Mouse (Mus musculus) heart, embryonic 12.5 days (tissue): ENCODE results near the gene Gpc2. TPM values are rescaled to one million over a fixed set of nuclear protein-coding genes. Genes with fewer than 3 reads are reported as not detected.

Experiments
- ATAC-seq: fragments of 200-750 bp; cut with Nextera tagmentation; 2 replicates; pipeline ENCODE4 v1.8.0; 2017; ENCODE audit warnings: moderate TSS enrichment, moderate library complexity; ENCODE audit not compliant: insufficient number of reproducible peaks, low FRiP score
- H3K27ac ChIP-seq: fragments of 300-500 bp; sonication (generic); 2 replicates; pipeline ENCODE4 v1.5.1; 2016; ENCODE audit warnings: mild to moderate bottlenecking, moderate library complexity; ENCODE audit not compliant: poor library complexity, severe bottlenecking
- H3K27me3 ChIP-seq: fragments of 300-500 bp; sonication (generic); replicated peaks from 2 replicates; pipeline ENCODE4 v1.6.1; 2016; ENCODE audit warnings: mild to moderate bottlenecking, moderate library complexity
- H3K36me3 ChIP-seq: fragments of 300-500 bp; sonication (generic); 2 replicates; pipeline ENCODE4 v1.6.1; 2016; ENCODE audit warnings: mild to moderate bottlenecking, moderate library complexity
- H3K4me1 ChIP-seq: fragments of 300-500 bp; sonication (generic); replicated peaks from 2 replicates; pipeline ENCODE4 v1.6.1; 2016; ENCODE audit warnings: mild to moderate bottlenecking
- H3K4me2 ChIP-seq: fragments of 300-500 bp; sonication (generic); 2 replicates; pipeline ENCODE4 v1.6.1; 2016; ENCODE audit warnings: mild to moderate bottlenecking, moderate library complexity
- H3K4me3 ChIP-seq: fragments of 300-500 bp; sonication (generic); 2 replicates; pipeline ENCODE4 v1.5.1; 2016; ENCODE audit warnings: mild to moderate bottlenecking
- H3K9ac ChIP-seq: fragments of 300-500 bp; sonication (generic); 2 replicates; pipeline ENCODE4 v1.6.1; 2016; ENCODE audit warnings: mild to moderate bottlenecking, moderate library complexity
- H3K9me3 ChIP-seq: fragments of 300-500 bp; sonication (generic); replicated peaks from 2 replicates; pipeline ENCODE4 v1.6.1; 2016; ENCODE audit warnings: mild to moderate bottlenecking, moderate library complexity
- WGBS: fragments of 180-500 bp; shearing (Covaris S2); methylation state at CpG from one replicate; pipeline ENCODE4 v1.1.7; 2016; 5-methylcytosine and 5-hydroxymethylcytosine counted together
- polyA plus RNA-seq: library from polyadenylated mRNA; unstranded; fragments of >200 nt; fragmentation: Nextera tagmentation; extraction: Ambion mirVana; gene quantifications from 2 replicates; pipeline ENCODE4 v1.2.1, GENCODE M21; 2016

Gene Gpc2
- 13.1 and 15.1 TPM in 2 replicates for polyA plus RNA-seq

DNA sequence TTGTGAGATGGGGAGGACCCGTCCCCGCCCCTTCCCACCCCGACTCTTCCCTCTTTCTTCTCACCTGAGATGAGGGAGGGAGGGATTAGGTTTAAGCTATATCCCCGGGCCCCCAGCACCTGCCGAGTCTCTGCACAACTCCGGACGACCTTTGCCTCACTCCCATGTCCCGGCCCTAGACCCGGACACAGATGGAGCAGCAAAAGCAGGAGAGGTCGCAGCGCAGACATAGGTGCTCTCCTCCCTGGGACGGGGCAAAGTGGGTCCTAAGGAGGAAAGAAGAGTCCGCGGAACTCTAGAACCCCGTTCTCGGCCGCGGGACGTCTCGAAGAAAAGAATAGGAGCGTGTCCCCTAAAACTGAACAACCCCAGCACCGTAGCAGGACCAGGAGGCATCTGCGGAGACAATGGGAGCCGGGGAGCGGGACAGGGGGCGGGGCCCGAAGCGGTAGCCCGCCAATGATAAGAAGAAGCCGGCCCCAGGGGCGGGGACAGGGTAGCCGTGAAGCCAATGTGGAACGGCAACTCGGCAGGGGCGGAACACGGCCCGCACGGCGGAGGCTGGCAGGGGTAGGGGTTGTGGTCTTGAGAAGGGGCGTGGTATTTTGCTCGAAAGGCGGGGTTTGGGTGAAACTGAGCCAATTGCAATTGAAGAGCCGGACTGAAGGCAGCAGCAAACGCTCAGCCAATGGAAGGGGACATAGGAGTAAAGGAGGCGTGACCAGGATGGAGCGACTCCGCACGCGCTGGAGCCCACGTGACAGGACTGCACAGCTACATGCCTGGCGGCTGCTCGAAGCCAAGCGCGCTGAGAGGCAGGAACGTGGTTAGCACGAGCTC is at the start of gene Gpc2, which contains the start of the genes Gm43720 and Stag3:
Gene Gpc2 (minus strand): TSS at position 421 of the 840 bp plus-strand sequence.
Gene Gm43720 (minus strand): TSS at position 374 of the 840 bp plus-strand sequence.
Gene Stag3 (plus strand): TSS at position 656 of the 840 bp plus-strand sequence.
- H3K27me3 ChIP-seq = peaks cover 4% of the 10 kb centered on the region
- peak within 1 kb of the TSS; percentile 67 for H3K4me3 ChIP-seq
- peaks cover 17% of the 10 kb centered on the region for H3K4me1 ChIP-seq
- H3K4me2 ChIP-seq = peak within 1 kb of the TSS; percentile 80
- peak within 1 kb of the TSS; percentile 75 for H3K9ac ChIP-seq
- peak; percentile 98 for ATAC-seq
- H3K36me3 ChIP-seq = peaks cover 12% of the 10 kb centered on the region
- H3K27ac ChIP-seq = no peak within 1 kb of the TSS
- peaks cover 7% of the 10 kb centered on the region; the same call in 1 of the 2 replicates for H3K9me3 ChIP-seq
- WGBS = under 1% methylated on average over 56 of the region's 56 CpGs

DNA sequence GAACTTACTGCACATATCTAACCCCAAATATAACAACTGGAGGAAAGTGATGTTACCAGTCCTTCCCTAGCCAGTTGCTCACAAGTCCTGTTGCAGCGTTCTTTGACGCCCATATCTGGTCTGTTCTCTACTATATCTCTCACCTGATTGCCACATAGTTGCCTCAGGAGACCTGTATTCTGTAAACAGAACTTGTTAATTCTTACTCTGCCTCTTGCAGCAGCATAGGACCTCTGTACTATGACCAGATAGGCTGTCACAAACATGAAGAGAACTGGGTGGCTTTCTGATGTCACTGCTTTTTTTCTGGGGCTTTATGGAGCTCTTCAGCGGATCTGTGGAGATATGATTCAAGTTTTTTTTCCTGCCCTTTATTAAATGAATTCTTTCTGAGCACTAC is 33.0 kb upstream of the Gpc2 start:
- Histone ChIP-seq H3K4me1 (no peaks in the 10 kb centered on the region), H3K4me2 (no peak overlapping the region), H3K9ac (no peak overlapping the region), H3K36me3 (no peaks in the 10 kb centered on the region), H3K4me3 (no peak overlapping the region), H3K27ac (no peak overlapping the region), H3K9me3 (0 out of 2 replicates have a peak, but pooled peaks cover under 1% of the 10 kb centered on the region), H3K27me3 (no peaks in the 10 kb centered on the region)
- WGBS = 73% methylated on average over 3 of the region's 3 CpGs
- ATAC-seq = no peak

DNA sequence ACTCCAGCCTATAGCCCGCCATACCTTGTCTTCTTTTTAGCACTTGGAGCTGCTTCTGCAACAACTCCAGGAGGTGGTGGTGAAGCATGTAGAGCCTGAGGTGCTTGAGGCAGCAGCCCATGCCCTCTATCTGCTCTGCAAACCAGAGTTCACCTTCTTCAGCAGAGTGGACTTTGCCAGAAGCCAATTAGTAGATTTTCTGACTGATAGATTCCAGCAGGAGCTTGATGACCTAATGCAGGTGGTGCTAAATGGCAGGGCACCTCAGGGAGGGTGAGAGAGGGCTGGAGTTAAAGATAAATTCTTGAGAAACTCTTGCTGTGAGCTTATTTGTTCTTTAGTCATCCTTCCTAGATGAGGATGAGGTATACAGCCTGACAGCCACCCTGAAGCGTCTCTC is 19.8 kb upstream of the Gpc2 start:
- WGBS = 50% methylated on average over 2 of the region's 2 CpGs
- H3K4me2 ChIP-seq = no peak overlapping the region
- H3K4me3 ChIP-seq = no peak overlapping the region
- H3K4me1 ChIP-seq = peaks cover 5% of the 10 kb centered on the region; the same call in 1 of the 2 replicates
- no peaks in the 10 kb centered on the region for H3K36me3 ChIP-seq
- H3K9me3 ChIP-seq = no peaks in the 10 kb centered on the region
- H3K9ac ChIP-seq = no peak overlapping the region
- no peak overlapping the region for H3K27ac ChIP-seq
- no peaks in the 10 kb centered on the region for H3K27me3 ChIP-seq
- ATAC-seq = no peak

DNA sequence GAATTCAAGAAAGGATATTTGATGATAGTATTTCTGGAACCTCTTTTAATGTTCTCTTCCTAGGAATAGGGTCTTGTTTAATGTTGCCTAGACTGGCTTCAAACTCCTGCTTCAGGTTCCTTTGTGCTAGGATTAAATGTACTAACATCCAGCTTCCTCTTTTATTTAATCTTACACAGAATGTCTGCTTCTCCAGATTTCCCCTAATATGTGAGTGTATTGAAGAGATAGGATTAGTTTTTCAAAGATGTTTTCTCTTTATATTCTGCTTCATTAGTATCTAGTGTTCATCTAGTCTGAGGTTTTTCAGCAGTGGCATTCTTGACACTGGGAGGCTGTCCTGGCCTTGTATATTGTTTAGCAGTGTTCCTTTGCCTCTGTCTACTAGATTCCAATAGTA is 14.4 kb upstream of the Gpc2 start:
- H3K4me2 ChIP-seq = no peak overlapping the region
- H3K27ac ChIP-seq = no peak overlapping the region
- H3K4me3 ChIP-seq = no peak overlapping the region
- H3K9ac ChIP-seq = no peak overlapping the region
- H3K36me3 ChIP-seq = no peaks in the 10 kb centered on the region
- no peaks in the 10 kb centered on the region for H3K27me3 ChIP-seq
- peaks cover 5% of the 10 kb centered on the region; the same call in 1 of the 2 replicates for H3K4me1 ChIP-seq
- ATAC-seq = no peak
- H3K9me3 ChIP-seq = no peaks in the 10 kb centered on the region

DNA sequence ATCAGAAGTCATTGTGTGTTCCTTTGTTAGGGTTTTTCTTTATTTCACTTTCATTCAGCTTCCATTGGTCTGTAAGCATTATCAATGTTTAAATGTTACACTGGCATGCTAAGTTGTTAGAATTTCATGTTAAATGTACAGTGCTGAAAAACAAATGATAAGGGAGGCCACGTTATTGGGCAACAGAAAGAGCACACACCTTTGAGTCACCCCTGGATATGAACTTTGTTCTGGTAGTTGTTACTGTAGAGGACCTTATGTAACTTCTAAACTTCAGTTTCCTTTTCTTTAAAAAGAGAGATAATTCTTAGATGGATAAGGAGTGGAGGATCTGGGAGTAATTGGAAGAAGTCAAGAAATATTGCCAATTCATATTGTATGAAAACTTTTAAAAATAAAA is 11.8 kb upstream of the Gpc2 start:
- H3K4me1 ChIP-seq = no peaks in the 10 kb centered on the region
- H3K4me3 ChIP-seq = no peak overlapping the region
- no peak overlapping the region for H3K4me2 ChIP-seq
- H3K27me3 ChIP-seq = no peaks in the 10 kb centered on the region
- no peak overlapping the region for H3K27ac ChIP-seq
- no peak overlapping the region for H3K9ac ChIP-seq
- H3K36me3 ChIP-seq = no peaks in the 10 kb centered on the region
- 65% methylated on average over 1 of the region's 1 CpGs for WGBS
- H3K9me3 ChIP-seq = no peaks in the 10 kb centered on the region
- ATAC-seq = no peak

DNA sequence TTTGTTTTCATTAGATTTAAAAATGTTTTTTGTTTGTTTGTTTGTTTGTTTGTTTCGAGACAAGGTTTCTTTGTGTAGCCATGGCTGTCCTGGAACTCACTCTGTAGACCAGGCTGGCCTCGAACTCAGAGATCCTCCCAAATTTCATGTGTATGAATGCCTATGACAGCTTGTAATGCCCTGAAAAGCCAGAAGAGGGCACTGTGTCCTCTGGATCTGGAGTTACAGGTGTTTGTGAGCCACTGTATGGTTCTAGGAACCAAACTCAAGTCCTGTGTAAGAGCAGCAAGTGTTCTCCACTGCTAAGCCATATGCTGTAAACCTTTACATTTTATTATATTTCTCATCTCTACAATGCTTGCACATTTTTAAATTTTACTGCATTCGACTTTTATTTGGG is 8.1 kb upstream of the Gpc2 start:
- Histone ChIP-seq H3K36me3 (no peaks in the 10 kb centered on the region), H3K27ac (no peak overlapping the region), H3K27me3 (no peaks in the 10 kb centered on the region), H3K9me3 (no peaks in the 10 kb centered on the region), H3K9ac (no peak overlapping the region), H3K4me1 (no peaks in the 10 kb centered on the region), H3K4me3 (no peak overlapping the region), H3K4me2 (no peak overlapping the region)
- WGBS = 69% methylated on average over 3 of the region's 3 CpGs
- ATAC-seq = no peak

DNA sequence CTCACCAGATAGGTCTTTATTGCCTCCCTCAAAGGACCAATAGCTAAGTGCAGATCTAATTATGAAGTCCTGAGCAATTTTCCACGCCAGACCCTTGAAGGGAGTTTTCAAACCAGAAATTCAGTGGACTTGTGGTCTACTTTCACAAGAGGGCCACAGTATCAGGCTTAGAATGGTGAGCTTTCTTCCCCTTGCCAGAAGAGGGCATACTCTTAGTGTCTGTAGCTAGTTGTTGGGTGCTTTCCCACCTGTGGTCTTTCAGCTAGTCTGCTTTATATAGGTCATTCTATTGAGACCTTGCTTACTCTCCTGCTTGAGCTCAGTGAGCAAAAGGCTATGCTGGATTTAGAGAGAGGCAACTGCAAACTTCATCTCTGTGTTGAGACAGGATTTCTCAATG is 3.7 kb upstream of the Gpc2 start:
- WGBS = 56% methylated on average over 1 of the region's 1 CpGs

DNA sequence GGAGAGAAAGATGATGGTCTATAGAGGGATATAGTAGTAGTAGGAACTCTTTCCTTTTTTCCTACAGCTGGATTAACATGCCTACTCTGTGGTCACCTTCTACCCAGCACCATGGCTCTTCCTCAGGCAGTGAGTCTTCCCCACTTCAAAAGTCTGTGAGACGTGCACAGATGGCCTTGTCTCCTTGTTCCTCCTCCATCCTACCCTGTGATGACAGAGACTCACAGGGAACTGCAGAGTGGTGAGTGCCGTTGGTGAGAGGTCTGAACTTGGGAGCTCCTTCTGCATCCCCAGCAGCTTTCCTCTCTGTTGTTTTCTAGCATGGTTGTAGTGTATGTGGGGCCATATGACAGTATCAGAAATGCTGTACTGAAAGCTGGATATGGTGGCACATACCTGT is 2.0 kb upstream of the Gpc2 start:
- no peak for ATAC-seq
- peaks cover 4% of the 10 kb centered on the region; the same call in 1 of the 2 replicates for H3K27me3 ChIP-seq
- no peak overlapping the region for H3K4me3 ChIP-seq
- H3K9me3 ChIP-seq = peaks cover 7% of the 10 kb centered on the region; the same call in 1 of the 2 replicates
- H3K4me1 ChIP-seq = peaks cover 5% of the 10 kb centered on the region
- H3K36me3 ChIP-seq = peaks cover 8% of the 10 kb centered on the region
- H3K9ac ChIP-seq = no peak overlapping the region
- no peak overlapping the region for H3K4me2 ChIP-seq
- 66% methylated on average over 2 of the region's 2 CpGs for WGBS
- H3K27ac ChIP-seq = no peak overlapping the region

More for the DNA sequence above, 3.7 kb upstream of the Gpc2 start:
- Histone ChIP-seq H3K36me3 (no peaks in the 10 kb centered on the region), H3K4me3 (no peak overlapping the region), H3K9ac (no peak overlapping the region), H3K4me2 (no peak overlapping the region), H3K27ac (no peak overlapping the region), H3K9me3 (peaks cover 7% of the 10 kb centered on the region; the same call in 1 of the 2 replicates), H3K27me3 (peaks cover 4% of the 10 kb centered on the region; the same call in 1 of the 2 replicates), H3K4me1 (peaks cover 5% of the 10 kb centered on the region)
- ATAC-seq = no peak

DNA sequence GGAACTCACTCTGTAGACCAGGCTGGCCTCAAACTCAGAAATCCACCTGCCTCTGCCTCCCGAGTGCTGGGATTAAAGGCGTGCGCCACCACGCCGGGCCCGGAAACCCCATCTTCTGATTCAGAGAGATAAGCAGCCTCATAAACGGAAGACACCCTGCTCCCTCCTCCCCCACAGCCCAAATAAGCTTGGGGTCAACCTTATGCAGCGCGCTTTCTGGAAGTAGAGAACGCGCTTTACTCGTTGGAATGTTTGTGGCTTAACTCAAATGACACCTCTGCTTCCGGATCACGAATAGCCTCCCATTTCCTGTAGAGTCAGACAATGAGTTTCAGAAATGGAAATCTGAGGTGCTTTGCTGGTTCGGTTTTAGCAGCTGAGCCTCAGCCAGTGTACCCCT is 1.0 kb upstream of the Gpc2 start:
- 88% methylated on average over 15 of the region's 15 CpGs for WGBS
- Histone ChIP-seq H3K9ac (no peak overlapping the region), H3K4me3 (no peak overlapping the region), H3K9me3 (peaks cover 7% of the 10 kb centered on the region; the same call in 1 of the 2 replicates), H3K27me3 (peaks cover 4% of the 10 kb centered on the region; the same call in 1 of the 2 replicates), H3K27ac (no peak overlapping the region), H3K4me2 (peak overlapping the region; percentile 80; the same call in 1 of the 2 replicates), H3K36me3 (peaks cover 12% of the 10 kb centered on the region), H3K4me1 (peaks cover 8% of the 10 kb centered on the region)
- ATAC-seq = no peak

DNA sequence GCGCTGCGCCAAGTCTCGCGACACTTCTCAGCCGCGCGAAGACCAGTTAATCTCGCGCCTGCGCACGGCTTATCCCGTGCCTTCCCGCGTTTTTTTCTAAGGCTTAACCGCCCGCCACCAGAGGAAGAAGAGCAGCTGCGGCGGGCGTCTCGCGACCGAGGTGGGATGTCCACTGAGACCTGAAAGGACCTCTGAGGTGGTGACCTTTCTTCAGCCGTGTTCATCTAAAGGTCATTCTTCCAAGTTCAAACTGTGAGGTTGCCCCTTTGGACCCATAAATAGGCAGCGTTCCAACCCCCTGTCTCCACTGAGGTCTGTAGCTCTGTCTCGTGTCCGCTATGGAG is 592 bp upstream of the Gpc2 start:
- H3K9me3 ChIP-seq = peaks cover 7% of the 10 kb centered on the region; the same call in 1 of the 2 replicates
- no peak for ATAC-seq
- no peak overlapping the region for H3K27ac ChIP-seq
- peak overlapping the region; percentile 67 for H3K4me3 ChIP-seq
- 19% methylated on average over 26 of the region's 26 CpGs for WGBS
- H3K27me3 ChIP-seq = peaks cover 4% of the 10 kb centered on the region; the same call in 1 of the 2 replicates
- H3K4me2 ChIP-seq = peak overlapping the region; percentile 80
- H3K9ac ChIP-seq = no peak overlapping the region
- H3K4me1 ChIP-seq = peaks cover 12% of the 10 kb centered on the region
- peaks cover 12% of the 10 kb centered on the region for H3K36me3 ChIP-seq

DNA sequence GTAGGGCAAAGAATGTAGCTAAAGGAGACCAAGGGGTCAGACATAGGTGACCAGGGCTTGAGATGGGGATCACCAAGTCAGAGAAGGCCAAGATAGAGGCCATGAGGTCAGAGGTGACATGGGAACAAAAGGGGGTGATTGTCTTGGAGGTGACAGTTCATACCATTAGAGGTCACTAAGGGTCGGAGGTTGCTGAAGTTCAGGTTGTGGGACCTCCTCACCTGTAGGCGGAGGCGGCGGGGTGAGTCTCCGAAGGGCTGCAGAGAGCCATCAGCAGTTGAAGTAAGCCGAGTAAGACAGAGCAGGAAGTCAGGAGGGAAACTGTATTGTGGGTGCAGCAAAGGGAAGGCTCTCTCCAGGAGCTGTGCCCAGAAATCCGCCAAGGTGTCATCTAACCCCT is 1.8 kb downstream of the Gpc2 start:
- Histone ChIP-seq H3K27ac (no peak overlapping the region), H3K9me3 (peaks cover 7% of the 10 kb centered on the region; the same call in 1 of the 2 replicates), H3K36me3 (peaks cover 12% of the 10 kb centered on the region), H3K9ac (no peak overlapping the region), H3K4me1 (peaks cover 17% of the 10 kb centered on the region), H3K27me3 (peaks cover 17% of the 10 kb centered on the region), H3K4me2 (no peak overlapping the region), H3K4me3 (no peak overlapping the region)
- no peak for ATAC-seq
- 84% methylated on average over 7 of the region's 7 CpGs for WGBS
